Mouse (Mus musculus): Measurements from ENCODE around the gene Lrit2.

Gene Lrit2

GRCm38 (mm10) chr14:37111371-37111770 lies 43.6 kb downstream of the Lrit2 start:
- no peak for DNase-seq (ENCODE audit: low spot score)

- DNase-seq (ENCODE audit: low spot score) = no peak
Observed at GRCm38 (mm10) chr14:37112931-37113330, 45.2 kb downstream of the Lrit2 start.

GRCm38 (mm10) chr14:37113922-37114321 lies 46.2 kb downstream of the Lrit2 start, which contains the start of gene 2610528A11Rik:
2610528A11Rik (minus strand) TSS chr14:37114022.
- no peak for DNase-seq (ENCODE audit: low spot score)

GRCm38 (mm10) chr14:37119233-37119632 lies 51.5 kb downstream of the Lrit2 start:
- no peak for DNase-seq (ENCODE audit: low spot score)

Measured in left cerebral cortex, adult 11 months (tissue).